Mouse (Mus musculus) urinary bladder, adult 2 months (tissue): ENCODE data around the gene Slc28a1. TPM values are rescaled to one million over a fixed set of nuclear protein-coding genes. Genes with fewer than 3 reads are reported as not detected.

Source experiments
- DNase-seq: peaks from one replicate; pipeline ENCODE4 v3.0.0; 2022; ENCODE audit warnings: low spot score
- polyA plus RNA-seq: library from polyadenylated mRNA; depleted of rRNA; stranded (reverse); fragments of >200 nt; gene quantifications from 2 replicates; pipeline ENCODE4 v1.2.3, GENCODE M21; 2012; rRNA removed

The Slc28a1 gene
- 0.01 and 0.03 TPM in 2 replicates for polyA plus RNA-seq

DNA sequence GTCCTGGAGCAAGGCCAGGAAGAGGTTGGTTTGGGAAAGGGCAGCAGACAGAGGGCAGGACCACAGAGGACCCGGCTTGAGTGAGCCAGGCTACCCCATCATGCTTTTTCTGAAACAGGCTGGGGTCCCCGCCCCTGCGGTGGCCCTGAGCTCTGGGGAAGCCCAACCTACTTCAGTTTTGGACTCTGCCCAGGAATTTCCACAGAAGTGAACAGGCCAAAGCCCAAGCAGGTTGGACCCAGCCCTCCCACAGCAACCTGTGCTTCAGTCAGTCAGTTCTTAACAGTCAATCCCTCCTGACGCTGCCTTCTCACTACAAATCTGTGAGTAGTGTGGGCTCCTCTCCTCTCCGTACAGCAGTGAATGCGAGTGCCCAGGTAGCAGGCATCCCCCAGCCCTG, at the start of gene Slc28a1:
Gene Slc28a1, plus strand, starts transcription at position 245 of the 400 bp plus-strand sequence.
- DNase-seq, result no peak

DNA sequence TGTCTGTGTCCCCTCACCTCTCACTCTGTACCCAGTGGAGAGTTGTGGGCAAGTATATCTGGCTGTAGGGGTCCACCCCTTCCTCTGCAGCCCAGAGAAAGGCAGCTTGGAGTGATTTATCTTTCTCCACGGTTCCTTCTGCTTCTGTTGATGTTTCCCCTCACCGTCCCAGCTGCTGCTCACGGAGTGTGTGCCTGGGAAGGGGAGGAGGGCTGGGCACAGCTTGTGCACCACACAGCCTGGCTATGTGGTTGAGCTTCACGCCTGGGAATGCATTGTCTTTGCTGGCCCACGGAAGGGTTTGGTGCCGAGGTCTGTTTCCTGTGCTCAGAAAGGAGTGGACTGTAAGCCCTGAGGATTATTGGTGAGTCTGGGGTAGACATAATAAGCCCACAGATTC, 47.9 kb upstream of the Slc28a1 start:
- no peak for DNase-seq

DNA sequence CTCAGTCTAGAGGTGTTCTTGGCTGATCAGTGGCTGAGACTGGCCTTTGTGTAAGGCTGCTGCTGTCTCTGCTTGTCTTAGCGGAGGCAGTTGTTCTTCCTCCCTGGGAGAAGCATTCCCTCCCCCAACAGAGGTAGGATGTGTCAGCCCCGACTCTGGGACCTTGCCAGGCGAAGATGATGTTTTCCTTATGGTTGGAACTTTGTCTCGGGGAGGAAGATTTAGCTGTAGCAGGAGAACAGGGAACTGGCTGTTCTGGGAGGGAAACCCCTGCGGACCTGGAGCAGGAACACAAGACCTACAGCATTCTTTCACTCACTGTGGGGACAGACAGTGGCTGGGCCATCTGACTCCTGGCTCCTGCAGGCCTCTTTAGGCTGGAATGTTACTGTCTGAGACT, 42.1 kb upstream of the Slc28a1 start:
- DNase-seq, result no peak

DNA sequence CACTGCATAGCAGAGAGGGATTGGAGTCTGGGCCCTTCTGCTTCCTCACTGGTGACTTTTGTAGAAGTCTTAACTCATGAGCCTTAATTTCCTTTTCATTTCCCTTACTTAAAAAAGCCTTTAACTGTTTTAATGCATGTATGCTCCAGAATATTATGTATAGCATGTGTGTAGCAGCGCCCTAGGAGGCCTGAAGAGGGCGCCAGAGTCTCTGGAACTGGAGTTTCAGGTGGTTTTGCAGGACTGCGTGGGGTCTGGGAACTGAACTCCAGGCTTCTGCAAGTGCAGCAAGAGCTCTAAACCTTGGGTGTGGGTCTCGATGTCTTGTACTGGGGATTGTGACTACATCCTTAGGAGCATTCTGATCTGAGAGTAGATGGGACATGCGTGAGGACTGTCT, 41.3 kb upstream of the Slc28a1 start:
- DNase-seq, result no peak

DNA sequence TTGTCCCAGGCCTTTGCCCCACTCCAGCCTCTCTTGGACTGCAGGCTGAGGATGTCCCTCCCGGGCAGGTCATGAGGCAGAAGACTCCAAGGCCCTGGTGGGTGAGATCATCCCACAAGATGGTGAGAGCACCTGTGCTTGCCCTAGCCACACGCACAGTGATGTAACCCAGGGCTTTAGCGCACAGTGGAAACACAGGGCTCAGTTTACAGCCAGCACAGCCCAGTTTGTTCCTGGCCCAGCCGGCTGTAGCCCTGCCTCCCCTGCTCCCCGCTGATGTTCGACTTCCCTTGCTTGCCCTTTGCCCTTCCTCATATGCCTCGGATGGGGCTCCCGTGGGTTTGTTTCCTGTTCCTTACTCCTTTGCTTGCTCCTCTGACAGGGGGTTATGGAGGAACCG, 40.1 kb upstream of the Slc28a1 start:
- DNase-seq, result no peak

DNA sequence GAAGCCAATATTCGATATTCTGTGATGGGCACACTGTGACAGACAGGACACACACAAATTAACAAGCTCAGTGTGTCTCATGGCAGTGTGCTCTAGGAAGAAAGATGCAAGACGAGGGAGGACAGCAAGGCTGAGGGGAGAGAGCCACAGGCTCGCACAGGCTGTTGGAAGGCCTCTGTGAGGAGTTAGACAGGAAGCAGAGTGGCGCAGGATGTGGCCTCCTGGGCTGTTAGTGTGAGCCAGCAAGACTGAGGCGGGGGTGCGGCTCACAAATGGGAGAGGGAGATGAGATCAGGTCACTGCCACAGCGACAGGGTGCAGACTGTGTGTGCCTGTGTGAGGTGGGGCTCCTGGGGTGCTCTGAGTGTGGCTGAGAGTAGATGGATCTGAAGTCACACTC, 39.3 kb upstream of the Slc28a1 start:
- no peak for DNase-seq

DNA sequence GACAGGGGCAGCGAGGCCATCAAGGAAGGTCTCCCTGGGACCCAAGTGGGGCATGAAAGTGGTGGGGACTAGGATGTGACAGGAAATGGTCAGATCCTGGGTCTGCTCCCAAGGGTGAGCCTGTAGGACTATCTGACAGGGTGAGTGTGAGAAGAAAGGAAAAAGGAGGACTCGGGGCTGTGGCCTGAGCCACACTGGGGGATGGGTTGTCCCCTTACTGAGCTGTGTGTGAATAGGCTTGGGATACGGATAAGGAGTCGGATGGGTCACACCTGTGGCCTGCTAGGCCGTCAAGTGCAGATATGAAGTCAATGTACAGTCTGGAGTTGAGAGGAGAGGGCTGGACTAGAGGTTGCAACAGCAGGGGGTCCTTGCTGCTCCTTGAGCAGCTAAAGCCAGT, 38.9 kb upstream of the Slc28a1 start:
- no peak for DNase-seq

DNA sequence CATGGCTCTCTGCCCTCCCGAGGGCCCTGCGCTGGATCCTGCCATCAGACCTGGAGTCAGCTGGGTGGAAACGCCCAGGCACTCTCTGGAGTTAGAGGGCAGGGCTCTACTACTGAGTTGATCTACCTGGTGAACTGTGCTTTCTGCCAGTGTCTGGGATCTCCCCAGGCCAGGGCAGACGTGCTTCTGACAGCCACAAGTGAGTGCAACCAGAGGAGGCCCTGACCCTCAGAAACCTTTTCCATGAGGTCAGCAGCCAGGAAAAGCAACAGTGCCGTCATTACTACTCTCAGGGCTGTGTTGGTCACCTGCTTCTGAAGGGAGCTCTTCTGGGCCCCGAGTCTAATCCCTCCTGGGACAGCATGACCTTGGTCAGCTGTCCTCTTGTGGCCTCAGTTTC, 37.6 kb upstream of the Slc28a1 start:
- no peak for DNase-seq

DNA sequence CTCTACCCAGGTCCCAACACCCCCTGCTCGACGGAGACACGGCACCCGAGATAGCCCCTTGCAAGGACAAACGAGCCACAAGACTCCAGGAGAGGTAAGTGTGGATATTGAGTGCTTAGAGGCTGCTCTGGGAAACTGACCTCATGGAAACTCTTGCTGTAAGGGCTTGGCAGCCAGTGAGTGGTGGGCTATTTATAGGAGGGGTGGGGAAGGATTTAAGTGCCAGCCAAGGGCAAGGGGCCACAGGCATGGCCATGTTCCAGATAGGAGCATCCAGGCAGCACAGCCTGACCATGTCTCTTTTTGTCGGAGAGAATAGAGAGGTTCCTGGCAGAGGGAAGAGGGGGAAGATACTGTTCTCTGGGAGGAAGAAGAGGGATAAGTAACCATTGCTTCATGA, 35.9 kb upstream of the Slc28a1 start:
- DNase-seq, result no peak

DNA sequence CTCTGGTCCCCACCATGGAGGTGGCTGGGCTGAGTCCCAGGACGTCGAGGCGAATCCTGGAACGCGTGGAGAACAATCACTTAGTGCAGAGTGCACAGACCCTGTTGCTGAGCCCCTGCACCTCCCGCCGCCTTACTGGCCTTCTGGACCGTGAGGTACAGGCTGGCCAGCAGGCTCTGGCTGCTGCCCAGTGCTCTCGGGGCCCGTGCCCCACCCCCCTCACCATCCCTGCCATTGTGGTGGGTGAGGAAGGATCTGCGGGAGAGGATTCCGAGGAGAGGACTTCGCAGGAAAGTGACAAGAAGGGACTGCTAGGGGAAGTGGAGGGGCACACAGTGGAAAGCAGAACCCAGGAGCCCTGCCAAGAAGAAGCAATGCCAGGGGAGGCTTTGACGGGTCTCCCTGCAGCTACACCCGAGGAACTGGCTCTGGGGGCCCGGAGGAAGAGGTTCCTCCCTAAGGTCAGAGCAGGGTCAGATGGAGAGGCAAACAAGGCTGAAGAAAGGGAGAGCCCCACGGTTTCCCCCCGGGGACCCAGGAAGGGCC, 21.1 kb upstream of the Slc28a1 start:
- DNase-seq, result no peak

DNA sequence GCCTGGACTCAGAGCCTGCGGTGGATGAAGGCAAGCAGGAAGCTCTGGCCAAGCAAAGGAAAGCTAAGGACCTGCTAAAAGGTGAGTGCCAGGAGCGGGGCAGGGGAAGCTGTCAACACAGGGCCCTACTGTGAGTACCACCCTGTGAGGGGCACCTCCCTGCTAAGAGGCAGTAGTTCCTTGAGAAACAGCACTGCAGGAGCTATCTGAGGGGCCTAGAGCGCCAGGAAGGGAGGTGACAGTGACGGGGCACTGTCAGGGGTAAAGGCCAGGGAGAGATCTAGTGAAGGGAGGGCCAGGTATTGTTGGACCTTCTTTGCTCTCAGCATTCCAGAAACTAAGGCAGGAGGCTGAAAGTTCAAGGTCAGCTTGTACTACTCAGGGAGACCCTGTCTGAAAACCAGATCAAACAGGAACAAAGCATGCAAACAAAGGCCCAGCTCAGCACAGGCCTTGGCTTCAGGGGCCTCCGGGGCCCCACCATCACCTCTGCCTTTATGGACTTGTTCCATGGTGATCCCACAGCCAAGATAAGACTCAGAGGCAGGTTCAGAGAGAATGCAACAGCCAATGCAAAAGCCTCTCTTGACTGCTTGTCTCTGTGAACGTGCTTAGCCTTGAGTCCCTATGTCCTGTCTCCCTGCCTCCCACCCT, 20.4 kb upstream of the Slc28a1 start:
- DNase-seq, result no peak

DNA sequence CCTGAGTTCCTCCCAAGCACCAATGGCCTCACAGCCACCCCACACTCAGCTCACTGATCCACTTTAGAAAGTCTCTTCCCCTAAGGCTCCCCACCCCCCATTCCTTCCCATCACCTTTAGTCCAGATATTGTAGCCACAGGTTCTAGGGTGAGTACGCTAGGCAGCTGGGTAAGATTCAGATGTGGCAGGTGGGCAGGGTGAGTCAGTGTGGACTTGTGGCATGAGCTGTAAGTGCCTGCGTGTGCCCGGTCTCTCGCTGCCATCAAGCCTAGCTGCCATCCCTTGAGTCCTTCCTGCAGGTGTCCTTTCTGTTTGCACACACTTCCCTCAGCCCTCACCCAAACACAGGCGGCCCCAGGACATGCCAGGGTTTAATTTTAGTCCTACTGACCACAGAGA, 14.3 kb upstream of the Slc28a1 start:
- no peak for DNase-seq

DNA sequence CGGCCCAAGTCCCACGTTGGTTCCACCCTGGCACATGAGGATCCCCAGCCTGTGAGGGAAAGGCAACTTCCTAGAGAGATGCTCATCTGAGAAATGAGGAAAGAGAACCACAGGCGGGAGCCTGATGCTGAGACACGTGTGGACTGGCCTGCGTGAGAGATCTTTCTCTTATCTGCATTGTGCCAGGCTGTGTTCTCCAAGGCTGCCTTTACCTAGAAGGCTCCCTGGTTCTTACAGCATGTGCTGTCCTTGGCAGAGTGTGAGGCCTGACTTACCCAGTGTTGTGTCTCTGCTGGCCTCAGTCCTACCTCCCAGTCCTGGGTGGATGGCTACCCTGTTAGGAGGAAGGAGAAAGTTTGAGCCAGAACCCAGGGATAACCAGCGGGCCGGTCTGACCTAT, 11.7 kb upstream of the Slc28a1 start:
- no peak for DNase-seq

DNA sequence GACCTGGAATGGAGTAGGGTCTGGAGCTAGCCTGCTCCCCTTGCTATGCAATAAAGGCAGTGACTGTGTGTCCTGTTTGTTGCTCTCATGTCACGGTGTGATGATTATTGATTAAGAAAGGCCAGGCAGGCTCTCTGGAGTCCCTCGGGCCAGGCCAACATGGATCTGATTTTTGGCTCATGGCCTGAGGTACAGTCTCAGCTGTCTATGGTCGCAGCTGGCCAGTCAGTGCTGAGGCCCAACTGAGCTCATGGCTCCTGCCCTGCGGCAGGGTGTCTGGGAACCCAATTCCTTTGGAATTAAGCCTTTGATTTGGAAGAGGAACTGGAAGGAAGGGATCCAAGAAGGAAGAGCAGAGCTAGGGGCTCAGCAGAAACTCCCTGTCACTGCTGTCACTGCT, 9.1 kb upstream of the Slc28a1 start:
- no peak for DNase-seq

DNA sequence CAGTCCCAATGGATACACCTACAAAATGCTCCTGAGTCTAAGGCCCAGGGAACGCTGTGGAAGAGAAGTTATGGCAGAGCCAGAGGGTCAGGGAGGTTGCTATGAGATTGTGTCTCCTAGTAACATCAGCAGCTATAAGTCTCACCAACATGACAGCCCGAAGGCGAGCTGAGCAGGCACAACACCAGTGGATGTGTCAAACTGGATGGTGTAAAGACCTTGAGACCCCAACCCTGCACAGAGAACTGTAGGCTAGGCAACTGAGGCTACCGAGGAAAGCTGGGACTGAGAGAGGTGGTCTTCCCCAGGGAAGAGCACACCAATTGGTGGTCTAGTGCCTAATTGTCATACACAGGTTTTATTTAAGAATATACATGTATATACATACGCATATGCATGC, 6.4 kb upstream of the Slc28a1 start:
- no peak for DNase-seq

DNA sequence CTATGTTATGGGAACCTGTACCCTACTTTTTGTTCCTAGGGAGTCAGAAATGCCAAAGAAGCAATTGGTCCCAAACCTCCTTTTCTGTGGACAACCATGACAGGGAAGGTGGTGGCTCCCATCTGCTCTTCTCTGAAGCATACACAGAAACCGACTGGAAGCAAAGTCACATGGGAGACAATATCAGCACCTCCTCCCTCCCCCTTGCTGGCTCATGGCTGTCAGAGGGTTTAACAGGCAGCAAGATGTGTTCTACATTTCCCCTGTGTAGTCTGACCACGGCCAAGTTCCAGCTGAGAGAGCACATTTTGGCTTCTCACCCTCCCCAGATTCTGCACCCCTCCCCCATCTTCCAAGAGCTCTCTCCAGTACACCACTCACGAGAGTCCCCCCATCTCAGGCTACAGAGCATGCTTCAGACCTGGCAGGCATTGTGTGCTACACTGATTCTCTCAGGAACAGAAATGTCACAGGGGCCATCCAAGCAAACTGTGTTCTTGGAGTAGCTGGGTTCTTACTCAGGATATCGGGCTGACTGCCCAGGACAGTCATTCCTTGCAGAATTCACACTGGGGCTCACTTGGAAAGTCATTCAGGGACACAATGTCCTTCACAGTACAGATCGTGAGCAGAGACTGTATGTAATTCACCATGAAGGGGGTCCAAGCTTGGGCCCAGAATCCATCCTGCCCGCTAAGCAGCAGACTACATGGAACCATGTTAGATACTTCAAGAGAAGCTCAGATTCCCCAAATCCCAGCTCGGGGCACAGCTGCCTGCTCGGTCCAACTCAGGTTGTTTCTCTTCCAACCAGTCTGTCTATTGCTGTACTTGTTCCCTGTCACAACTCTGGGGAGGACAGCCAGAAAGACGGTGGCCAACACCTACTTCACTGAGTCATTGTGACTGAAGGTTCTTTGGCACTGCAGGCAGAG, 4.6 kb upstream of the Slc28a1 start:
- DNase-seq, result no peak

DNA sequence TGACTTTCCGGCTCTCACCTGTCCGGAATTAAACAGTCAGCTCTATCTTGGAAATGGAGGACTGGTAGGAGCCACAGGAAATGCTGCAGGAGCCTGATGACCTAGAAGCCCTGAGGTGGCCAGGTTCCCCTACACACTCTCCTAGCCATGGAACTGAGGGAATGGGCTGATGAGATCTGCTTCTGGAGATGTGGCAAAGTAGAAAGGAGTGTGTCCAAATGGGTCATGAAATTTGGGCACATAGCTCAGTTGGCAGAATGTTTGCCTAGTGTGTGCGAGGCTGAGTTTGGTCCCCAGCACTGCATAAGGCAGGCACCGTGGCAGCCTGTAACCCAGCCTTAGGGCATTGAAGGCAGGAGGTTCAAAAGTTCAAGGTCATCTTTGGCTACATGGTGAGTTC, 3.8 kb upstream of the Slc28a1 start:
- no peak for DNase-seq

DNA sequence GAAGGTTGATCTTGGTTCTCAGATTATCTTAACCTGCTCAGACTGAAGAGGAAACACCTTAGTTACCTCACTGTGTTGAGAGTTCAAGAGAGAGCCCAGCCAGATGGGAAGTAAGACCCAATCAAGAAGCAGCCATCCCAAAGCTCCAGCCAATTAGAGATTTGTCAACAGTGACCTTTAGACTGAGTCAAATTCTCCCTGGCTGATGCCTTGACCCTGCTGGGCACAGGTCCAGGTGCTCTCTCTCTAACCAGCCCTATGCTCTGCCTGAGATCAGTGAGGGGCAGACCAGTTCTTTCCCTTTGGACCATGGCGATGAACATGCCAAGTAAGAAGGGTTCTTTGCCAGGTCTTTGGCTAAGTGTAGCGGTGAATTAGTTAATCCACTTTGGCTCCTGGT, 2.9 kb upstream of the Slc28a1 start:
- DNase-seq, result no peak

DNA sequence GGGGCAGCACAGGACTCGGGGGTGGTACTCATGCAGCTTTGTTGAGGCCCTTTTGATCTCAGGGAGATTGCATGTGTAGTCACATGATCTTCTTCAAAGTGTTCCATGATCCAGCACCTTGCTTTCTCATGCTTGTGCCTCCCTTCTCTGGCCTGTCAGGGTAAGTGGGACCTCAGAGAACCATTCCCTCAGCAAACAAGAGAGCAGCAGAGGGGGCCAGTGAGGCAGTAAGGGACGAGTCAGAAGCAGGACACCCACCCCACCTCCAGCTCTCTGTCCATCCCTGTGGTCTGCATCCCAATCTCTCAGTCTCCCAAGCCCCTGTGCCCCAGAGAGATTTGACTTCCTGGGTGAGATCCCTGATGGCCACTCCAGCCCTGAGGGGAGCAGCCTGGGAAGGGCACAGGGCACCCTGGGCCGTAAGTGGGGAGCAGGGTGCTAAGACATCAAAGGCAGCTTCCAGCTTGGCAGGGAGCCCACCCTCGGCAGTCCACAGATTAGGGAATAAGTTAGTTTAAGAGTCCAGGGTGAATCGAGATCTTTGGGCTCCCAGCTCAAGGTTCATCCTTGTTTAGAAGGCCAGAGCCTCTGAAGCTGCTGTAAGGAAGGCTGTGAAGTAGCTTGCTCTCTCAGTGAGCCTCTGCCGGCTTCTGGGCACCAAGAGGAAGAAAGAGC, 1.8 kb upstream of the Slc28a1 start:
- DNase-seq, result no peak

DNA sequence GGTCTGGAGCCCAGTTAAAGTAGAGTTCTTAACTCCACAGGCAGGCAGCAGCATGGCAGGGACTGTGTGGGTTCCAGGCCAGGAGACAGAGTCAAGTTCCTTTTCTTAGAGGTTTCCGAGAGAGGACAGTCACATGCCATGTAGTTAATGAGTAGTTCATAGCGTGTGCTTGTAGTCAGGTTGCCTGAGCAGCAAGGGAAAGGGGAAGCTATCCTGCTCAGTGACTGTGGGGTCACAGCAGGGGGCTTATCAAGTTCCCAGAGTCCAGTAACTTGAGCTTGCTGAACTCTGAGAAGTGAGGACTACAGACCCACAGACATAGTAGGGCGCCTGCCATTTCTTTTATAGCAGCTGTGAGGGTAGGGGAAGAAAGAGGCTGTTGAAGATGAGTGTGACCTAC, 6.5 kb downstream of the Slc28a1 start:
- DNase-seq, result no peak

DNA sequence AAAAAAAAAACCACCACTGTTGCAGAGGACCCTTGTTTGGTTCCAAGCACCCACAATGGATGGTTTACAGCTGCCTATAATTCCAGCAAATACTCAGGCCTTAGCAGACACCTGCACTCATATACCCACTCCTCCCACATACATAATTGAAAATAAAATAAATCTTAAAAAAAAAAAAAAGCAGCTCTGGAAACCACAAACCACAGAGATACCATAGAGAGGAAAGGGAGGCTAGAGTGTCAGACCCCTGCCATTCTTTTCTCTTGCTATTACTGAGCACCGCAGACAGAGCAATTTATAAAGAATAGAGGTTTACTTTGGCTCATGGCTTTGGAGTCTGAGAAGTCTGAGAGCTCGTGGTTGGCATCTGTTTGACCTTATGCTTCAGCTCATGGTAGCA, 8.2 kb downstream of the Slc28a1 start:
- no peak for DNase-seq

DNA sequence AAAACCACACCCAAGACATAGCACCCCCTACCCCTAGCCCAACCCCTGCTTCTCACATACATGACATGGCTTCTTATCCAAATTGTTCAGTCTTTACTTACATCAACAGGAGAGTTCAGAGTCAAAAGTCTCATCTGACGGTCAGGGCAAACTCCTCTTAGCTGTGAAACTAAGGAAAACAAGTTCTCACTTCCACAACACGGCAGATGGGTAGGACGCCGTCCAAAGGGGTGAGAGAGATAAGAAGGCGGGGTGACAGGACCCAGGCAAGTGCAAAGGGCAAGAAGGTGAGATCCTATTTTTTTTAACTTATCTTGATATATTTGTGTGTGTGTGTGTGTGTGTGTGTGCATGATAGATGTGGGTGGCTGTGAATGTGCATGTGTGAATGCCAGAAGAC, 9.0 kb downstream of the Slc28a1 start:
- DNase-seq, result no peak

DNA sequence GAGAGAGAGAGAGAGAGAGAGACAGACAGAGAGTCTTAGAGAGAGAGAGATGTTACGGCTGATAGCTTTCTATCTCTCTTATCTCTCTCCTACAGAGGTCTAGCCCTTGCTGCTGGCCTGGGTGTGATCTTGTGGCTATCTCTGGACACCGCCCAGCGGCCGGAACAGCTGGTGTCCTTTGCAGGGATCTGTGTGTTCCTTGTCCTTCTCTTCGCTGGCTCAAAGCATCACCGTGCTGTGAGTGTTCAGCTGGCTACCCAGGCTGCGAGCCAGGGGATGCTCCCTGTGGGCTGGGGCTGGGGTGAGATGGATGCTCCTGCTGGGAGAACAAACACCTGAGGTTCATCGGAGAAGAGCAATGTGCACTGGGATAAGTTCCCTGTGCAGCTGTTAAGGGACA, 10.2 kb downstream of the Slc28a1 start:
- no peak for DNase-seq
